Mouse (Mus musculus) neural tube, embryonic 11.5 days (tissue): ENCODE results near the gene Hps3. TPM values are rescaled to one million over a fixed set of nuclear protein-coding genes. Genes with fewer than 3 reads are reported as not detected.
"Not testable (repeated sequence)": the region's sequence is repeated elsewhere in the genome, so short reads cannot be mapped to it uniquely, and the experiment has no call there.

Experiments used
- ATAC-seq: fragments of 200-750 bp; cut with Nextera tagmentation; 2 replicates; pipeline ENCODE4 v1.8.0; 2017; ENCODE audit warnings: moderate number of reproducible peaks, mild to moderate bottlenecking, moderate TSS enrichment, moderate library complexity; ENCODE audit not compliant: insufficient read depth, low FRiP score, low TSS enrichment
- DNase-seq: peaks from one replicate; pipeline ENCODE4 v3.0.0-alpha.2; 2015; ENCODE audit warnings: low spot score
- H3K27ac ChIP-seq: fragments of 300-500 bp; sonication (generic); 2 replicates; pipeline ENCODE4 v1.5.1; 2014; ENCODE audit warnings: low read depth, mild to moderate bottlenecking, low read length
- H3K27me3 ChIP-seq: fragments of 300-500 bp; sonication (generic); 2 replicates; pipeline ENCODE4 v1.6.1; 2014; ENCODE audit warnings: mild to moderate bottlenecking, low read length, mixed read lengths; ENCODE audit not compliant: control insufficient read depth, insufficient read depth
- H3K36me3 ChIP-seq: fragments of 300-500 bp; sonication (generic); 2 replicates; pipeline ENCODE4 v1.6.1; 2014; ENCODE audit warnings: mild to moderate bottlenecking, low read length, moderate library complexity, mixed read lengths; ENCODE audit not compliant: control insufficient read depth, insufficient read depth
- H3K4me1 ChIP-seq: fragments of 300-500 bp; sonication (generic); 2 replicates; pipeline ENCODE4 v1.6.1; 2014; ENCODE audit warnings: low read length, mixed read lengths; ENCODE audit not compliant: control insufficient read depth, insufficient read depth
- H3K4me2 ChIP-seq: fragments of 300-500 bp; sonication (generic); 2 replicates; pipeline ENCODE4 v1.6.1; 2014; ENCODE audit warnings: low read depth, mild to moderate bottlenecking, moderate library complexity
- H3K4me3 ChIP-seq: fragments of 300-500 bp; sonication (generic); 2 replicates; pipeline ENCODE4 v1.5.1; 2014; ENCODE audit warnings: low read depth, low read length
- H3K9ac ChIP-seq: fragments of 300-500 bp; sonication (generic); 2 replicates; pipeline ENCODE4 v1.6.1; 2014; ENCODE audit warnings: mild to moderate bottlenecking, low read length
- H3K9me3 ChIP-seq: fragments of 300-500 bp; sonication (generic); 2 replicates; pipeline ENCODE4 v1.6.1; 2016; ENCODE audit warnings: low read length; ENCODE audit not compliant: control insufficient read depth
- WGBS: fragments of 180-500 bp; shearing (Covaris S2); extraction: QIAGEN DNeasy Blood & Tissue Kit; methylation state at CpG from one replicate; pipeline ENCODE4 v1.1.7; 2014; 5-methylcytosine and 5-hydroxymethylcytosine counted together
- polyA plus RNA-seq: library from polyadenylated mRNA; unstranded; fragments of >200 nt; fragmentation: Nextera tagmentation; extraction: Ambion mirVana; gene quantifications from 2 replicates; pipeline ENCODE4 v1.2.1, GENCODE M21; 2014

Hps3 gene
- 13.0 and 13.5 TPM in 2 replicates for polyA plus RNA-seq

DNA sequence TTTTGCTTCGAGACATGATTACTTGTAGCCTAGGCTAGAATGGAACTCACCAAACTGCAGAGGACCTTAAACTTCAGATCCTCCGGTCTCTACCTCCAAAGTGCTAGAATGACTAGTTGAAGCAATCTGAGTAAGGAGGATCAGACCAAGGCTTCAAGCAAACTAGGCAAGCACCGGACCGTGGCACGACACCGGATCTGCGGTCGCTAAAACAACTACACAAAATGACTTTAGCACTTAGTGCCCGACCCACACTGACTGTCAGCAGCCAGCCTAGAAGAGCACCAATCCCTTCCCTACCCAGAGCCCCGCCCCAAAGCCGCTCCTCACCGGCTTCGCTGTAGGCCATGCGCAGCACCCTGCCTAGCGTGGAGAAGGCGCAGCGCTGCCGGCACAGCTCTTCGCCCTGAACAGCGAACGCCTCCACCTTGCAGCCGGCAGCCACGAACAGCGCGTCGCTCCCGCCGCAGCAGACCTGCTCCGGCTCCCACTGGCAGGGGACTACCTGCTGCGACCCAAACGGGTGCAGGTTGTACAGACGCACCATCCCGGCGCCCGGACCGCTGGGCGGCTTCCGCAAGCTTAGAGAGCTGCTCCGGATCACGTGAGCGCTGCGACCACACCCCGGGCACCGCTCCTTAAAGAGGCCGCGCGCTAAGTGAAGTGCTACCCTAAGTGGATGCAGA is at the start of gene Hps3:
Gene Hps3, minus strand, starts transcription at position 597 of the 686 bp plus-strand sequence.
- ATAC-seq, result peak; percentile 99
- no peaks in the 10 kb centered on the region for H3K36me3 ChIP-seq
- under 1% methylated on average over 47 of the region's 47 CpGs for WGBS

GRCm38 (mm10) chr3:20082161-20082560 is 47.0 kb upstream of the Hps3 start:
- no peak overlapping the region for H3K4me2 ChIP-seq
- no peaks in the 10 kb centered on the region for H3K36me3 ChIP-seq
- 77% methylated on average over 3 of the region's 3 CpGs for WGBS
- no peak overlapping the region for H3K4me3 ChIP-seq
- H3K9ac ChIP-seq, result no peak overlapping the region
- DNase-seq (no peak), ATAC-seq (no peak)
- no peaks in the 10 kb centered on the region for H3K4me1 ChIP-seq
- no peaks in the 10 kb centered on the region for H3K27me3 ChIP-seq
- H3K9me3 ChIP-seq, result no peaks in the 10 kb centered on the region
- H3K27ac ChIP-seq, result no peak overlapping the region

More for the DNA sequence above, at the start of gene Hps3:
- Histone ChIP-seq H3K4me3 (peak within 1 kb of the TSS; percentile 64), H3K4me2 (peak within 1 kb of the TSS; percentile 70), H3K27ac (no peak within 1 kb of the TSS), H3K9me3 (no peaks in the 10 kb centered on the region), H3K9ac (peak within 1 kb of the TSS; percentile 57), H3K4me1 (no peaks in the 10 kb centered on the region), H3K27me3 (no peaks in the 10 kb centered on the region)
- DNase-seq, result peak; percentile 89

- Histone ChIP-seq H3K9me3 (no peaks in the 10 kb centered on the region), H3K9ac (no peak overlapping the region), H3K36me3 (no peaks in the 10 kb centered on the region), H3K4me2 (no peak overlapping the region), H3K27me3 (no peaks in the 10 kb centered on the region), H3K27ac (no peak overlapping the region), H3K4me1 (no peaks in the 10 kb centered on the region), H3K4me3 (no peak overlapping the region)
- DNase-seq (no peak), ATAC-seq (no peak)
- WGBS, result 87% methylated on average over 11 of the region's 11 CpGs
Observed at GRCm38 (mm10) chr3:20076145-20077053, 41.3 kb upstream of the Hps3 start.

- DNase-seq (no peak), ATAC-seq (no peak; the same call in 1 of the 2 replicates)
- H3K9me3 ChIP-seq, result no peaks in the 10 kb centered on the region
- H3K4me1 ChIP-seq, result no peaks in the 10 kb centered on the region
- H3K4me2 ChIP-seq, result peak overlapping the region; percentile 49
- peak overlapping the region; percentile 76; the same call in 1 of the 2 replicates for H3K9ac ChIP-seq
- peak overlapping the region; percentile 82 for H3K4me3 ChIP-seq
- no peaks in the 10 kb centered on the region for H3K36me3 ChIP-seq
- H3K27me3 ChIP-seq, result no peaks in the 10 kb centered on the region
- H3K27ac ChIP-seq, result no peak overlapping the region
- 0% methylated on average over 6 of the region's 9 CpGs for WGBS
Observed at GRCm38 (mm10) chr3:20058197-20058541, 23.1 kb upstream of the Hps3 start.

DNA sequence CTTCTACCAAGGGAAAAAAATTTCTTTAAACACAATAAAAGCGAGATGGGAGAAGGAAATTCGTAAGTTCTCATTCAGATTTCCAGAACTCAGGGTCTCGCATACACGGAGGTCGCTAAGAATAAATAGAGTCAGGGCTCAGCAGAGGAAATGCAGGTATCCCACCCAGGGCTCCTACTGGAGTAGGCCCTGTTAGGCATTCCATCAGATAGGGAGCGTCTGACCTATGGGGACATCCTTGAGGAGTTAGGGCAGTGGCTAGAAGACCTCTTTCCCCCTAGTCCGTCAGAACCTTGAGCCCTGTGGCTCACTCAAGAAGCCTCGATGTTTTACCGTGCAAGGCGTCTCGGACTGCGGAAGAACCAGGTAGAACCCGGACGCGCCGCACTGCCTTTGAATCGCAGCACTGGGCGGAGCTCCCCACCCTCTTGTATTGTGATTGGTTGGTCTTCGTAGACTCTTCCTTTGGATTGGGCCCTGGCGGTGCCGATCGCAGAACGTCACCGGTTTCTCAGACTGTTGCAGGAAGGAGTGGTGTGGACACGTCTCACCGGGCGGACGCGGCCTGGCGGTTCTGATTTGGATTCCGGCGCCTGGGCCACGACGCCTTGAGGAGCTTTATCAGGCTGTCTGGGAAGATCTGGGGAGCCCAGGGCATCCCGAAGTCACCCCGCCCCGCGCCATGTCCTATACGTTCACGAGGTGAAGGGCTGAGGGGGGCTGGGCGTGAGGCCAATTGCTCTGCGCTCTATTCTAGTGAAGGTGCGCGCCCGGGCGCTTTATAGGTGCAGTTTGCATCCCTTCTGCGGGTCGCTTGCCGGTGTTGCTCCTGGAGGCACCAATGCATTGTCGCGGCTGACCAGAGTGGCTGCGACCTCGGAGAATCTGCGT is 22.4 kb upstream of the Hps3 start, which contains the start of gene Hltf:
Gene Hltf, plus strand, starts transcription at position 506 of the 891 bp plus-strand sequence.
- ATAC-seq (peak; percentile 100), DNase-seq (peak; percentile 94)
- H3K9ac ChIP-seq, result peak within 1 kb of the TSS; percentile 76
- WGBS, result under 1% methylated on average over 46 of the region's 54 CpGs
- no peaks in the 10 kb centered on the region for H3K36me3 ChIP-seq
- no peaks in the 10 kb centered on the region for H3K9me3 ChIP-seq
- H3K4me1 ChIP-seq, result no peaks in the 10 kb centered on the region
- H3K4me3 ChIP-seq, result peak within 1 kb of the TSS; percentile 82
- peak within 1 kb of the TSS; percentile 49 for H3K4me2 ChIP-seq
- H3K27ac ChIP-seq, result peak within 1 kb of the TSS; percentile 80
- no peaks in the 10 kb centered on the region for H3K27me3 ChIP-seq

- WGBS, result 72% methylated on average over 3 of the region's 3 CpGs
- not testable (repeated sequence) for ATAC-seq
Observed at GRCm38 (mm10) chr3:20044736-20045135, 9.6 kb upstream of the Hps3 start.

GRCm38 (mm10) chr3:20041461-20041860 is 6.3 kb upstream of the Hps3 start:
- H3K27ac ChIP-seq, H3K9me3 ChIP-seq, DNase-seq, H3K9ac ChIP-seq, H3K4me3 ChIP-seq, H3K4me2 ChIP-seq, H3K27me3 ChIP-seq, H3K36me3 ChIP-seq, ATAC-seq, H3K4me1 ChIP-seq: not testable (repeated sequence)
- WGBS, result 93% methylated on average over 7 of the region's 7 CpGs

More at GRCm38 (mm10) chr3:20044736-20045135, 9.6 kb upstream of the Hps3 start:
- H3K27ac ChIP-seq, H3K4me2 ChIP-seq, DNase-seq, H3K9ac ChIP-seq, H3K9me3 ChIP-seq, H3K4me1 ChIP-seq, H3K36me3 ChIP-seq, H3K4me3 ChIP-seq, H3K27me3 ChIP-seq: not testable (repeated sequence)

DNA sequence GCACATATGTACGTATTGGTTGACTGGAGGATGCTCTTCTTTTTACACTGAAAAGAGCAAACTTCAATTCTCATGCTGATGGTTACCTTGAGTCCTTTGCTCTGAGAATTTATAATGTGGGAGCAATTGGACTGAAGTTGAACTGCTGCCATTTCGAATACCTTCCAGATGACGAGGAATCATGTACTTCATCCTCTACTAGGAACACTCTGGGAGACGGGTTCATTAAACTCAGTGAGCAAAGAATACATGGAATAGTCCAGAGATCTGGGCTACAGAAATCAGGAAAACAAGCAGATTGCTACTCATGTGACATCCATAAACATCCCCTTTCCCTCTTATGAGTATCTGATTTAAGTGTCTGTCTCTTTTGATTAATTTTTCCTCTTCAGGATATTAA is 954 bp upstream of the Hps3 start:
- H3K9ac ChIP-seq, result no peak overlapping the region
- H3K27ac ChIP-seq, result no peak overlapping the region
- WGBS, result 85% methylated on average over 4 of the region's 4 CpGs
- no peaks in the 10 kb centered on the region for H3K27me3 ChIP-seq
- DNase-seq, result no peak
- no peak for ATAC-seq
- no peak overlapping the region for H3K4me3 ChIP-seq
- H3K9me3 ChIP-seq, result no peaks in the 10 kb centered on the region
- no peak overlapping the region for H3K4me2 ChIP-seq
- H3K36me3 ChIP-seq, result no peaks in the 10 kb centered on the region
- H3K4me1 ChIP-seq, result no peaks in the 10 kb centered on the region
